Mouse (Mus musculus): ENCODE measurements around the gene Plxna1. TPM values are rescaled to one million over a fixed set of nuclear protein-coding genes. Genes with fewer than 3 reads are reported as not detected.

The Plxna1 gene
- polyA plus RNA-seq, 1 experiment from 2014 or later: 17.3 TPM

- no peak overlapping the region for H3K27ac ChIP-seq (ENCODE audit: low read length)
- peaks cover 4% of the 10 kb centered on the region; the same call in 1 of the 2 replicates for H3K9me3 ChIP-seq (ENCODE audit: control insufficient read depth, low read depth, low read length)
- WGBS: 56% methylated on average over 6 of the region's 6 CpGs
- H3K4me2 ChIP-seq (replicated peaks; ENCODE audit: low read depth, low read length): no peak overlapping the region
- H3K4me3 ChIP-seq (ENCODE audit: low read depth, low read length): no peak overlapping the region
- H3K4me1 ChIP-seq (ENCODE audit: control insufficient read depth, insufficient read depth, low read length): no peaks in the 10 kb centered on the region
- no peaks in the 10 kb centered on the region for H3K27me3 ChIP-seq (ENCODE audit: control insufficient read depth, insufficient read depth, low read length)
- ATAC-seq (ENCODE audit: insufficient number of reproducible peaks, insufficient read depth, low FRiP score, low read depth): no peak
- H3K36me3 ChIP-seq (ENCODE audit: control insufficient read depth, insufficient read depth, low read length): no peaks in the 10 kb centered on the region
- H3K9ac ChIP-seq (replicated peaks; ENCODE audit: low read depth, low read length): no peak overlapping the region
Measured at GRCm38 (mm10) chr6:89308213-89308973, 54.0 kb downstream of the Plxna1 start.

GRCm38 (mm10) chr6:89304375-89305058 lies 57.9 kb downstream of the Plxna1 start:
- WGBS: 70% methylated on average over 3 of the region's 3 CpGs
- no peaks in the 10 kb centered on the region for H3K36me3 ChIP-seq (ENCODE audit: control insufficient read depth, insufficient read depth, low read length)

GRCm38 (mm10) chr6:89299818-89300217 lies 62.6 kb downstream of the Plxna1 start:
- Histone ChIP-seq H3K27ac (ENCODE audit: low read length) (no peak overlapping the region), H3K4me3 (ENCODE audit: low read depth, low read length) (no peak overlapping the region), H3K36me3 (ENCODE audit: control insufficient read depth, insufficient read depth, low read length) (no peaks in the 10 kb centered on the region), H3K27me3 (ENCODE audit: control insufficient read depth, insufficient read depth, low read length) (no peaks in the 10 kb centered on the region), H3K4me1 (ENCODE audit: control insufficient read depth, insufficient read depth, low read length) (no peaks in the 10 kb centered on the region), H3K4me2 (replicated peaks; ENCODE audit: low read depth, low read length) (no peak overlapping the region), H3K9ac (replicated peaks; ENCODE audit: low read depth, low read length) (no peak overlapping the region), H3K9me3 (ENCODE audit: control insufficient read depth, low read depth, low read length) (no peaks in the 10 kb centered on the region)
- WGBS: 65% methylated on average over 9 of the region's 9 CpGs
- ATAC-seq (ENCODE audit: insufficient number of reproducible peaks, insufficient read depth, low FRiP score, low read depth): no peak

More at GRCm38 (mm10) chr6:89304375-89305058, 57.9 kb downstream of the Plxna1 start:
- no peak overlapping the region for H3K27ac ChIP-seq (ENCODE audit: low read length)
- no peak overlapping the region for H3K9ac ChIP-seq (replicated peaks; ENCODE audit: low read depth, low read length)
- no peaks in the 10 kb centered on the region for H3K4me1 ChIP-seq (ENCODE audit: control insufficient read depth, insufficient read depth, low read length)
- ATAC-seq (ENCODE audit: insufficient number of reproducible peaks, insufficient read depth, low FRiP score, low read depth): no peak
- H3K27me3 ChIP-seq (ENCODE audit: control insufficient read depth, insufficient read depth, low read length): no peaks in the 10 kb centered on the region
- peaks cover 4% of the 10 kb centered on the region; the same call in 1 of the 2 replicates for H3K9me3 ChIP-seq (ENCODE audit: control insufficient read depth, low read depth, low read length)
- no peak overlapping the region for H3K4me3 ChIP-seq (ENCODE audit: low read depth, low read length)
- H3K4me2 ChIP-seq (replicated peaks; ENCODE audit: low read depth, low read length): no peak overlapping the region

GRCm38 (mm10) chr6:89296909-89297695 lies 65.3 kb downstream of the Plxna1 start:
- Histone ChIP-seq H3K4me3 (ENCODE audit: low read depth, low read length) (no peak overlapping the region), H3K4me2 (replicated peaks; ENCODE audit: low read depth, low read length) (no peak overlapping the region), H3K4me1 (ENCODE audit: control insufficient read depth, insufficient read depth, low read length) (no peaks in the 10 kb centered on the region), H3K9ac (replicated peaks; ENCODE audit: low read depth, low read length) (no peak overlapping the region), H3K27ac (ENCODE audit: low read length) (no peak overlapping the region), H3K9me3 (ENCODE audit: control insufficient read depth, low read depth, low read length) (no peaks in the 10 kb centered on the region), H3K36me3 (ENCODE audit: control insufficient read depth, insufficient read depth, low read length) (no peaks in the 10 kb centered on the region), H3K27me3 (ENCODE audit: control insufficient read depth, insufficient read depth, low read length) (no peaks in the 10 kb centered on the region)
- 75% methylated on average over 15 of the region's 15 CpGs for WGBS
- ATAC-seq (ENCODE audit: insufficient number of reproducible peaks, insufficient read depth, low FRiP score, low read depth): no peak

- Histone ChIP-seq H3K36me3 (ENCODE audit: control insufficient read depth, insufficient read depth, low read length) (no peaks in the 10 kb centered on the region), H3K9me3 (ENCODE audit: control insufficient read depth, low read depth, low read length) (no peaks in the 10 kb centered on the region), H3K4me1 (ENCODE audit: control insufficient read depth, insufficient read depth, low read length) (no peaks in the 10 kb centered on the region), H3K9ac (replicated peaks; ENCODE audit: low read depth, low read length) (no peak overlapping the region), H3K4me2 (replicated peaks; ENCODE audit: low read depth, low read length) (no peak overlapping the region), H3K4me3 (ENCODE audit: low read depth, low read length) (no peak overlapping the region), H3K27me3 (ENCODE audit: control insufficient read depth, insufficient read depth, low read length) (no peaks in the 10 kb centered on the region), H3K27ac (ENCODE audit: low read length) (no peak overlapping the region)
- ATAC-seq (ENCODE audit: insufficient number of reproducible peaks, insufficient read depth, low FRiP score, low read depth): no peak
- WGBS: 85% methylated on average over 8 of the region's 8 CpGs
Measured at GRCm38 (mm10) chr6:89296001-89296709, 66.3 kb downstream of the Plxna1 start.

- no peak overlapping the region for H3K4me3 ChIP-seq (ENCODE audit: low read depth, low read length)
- H3K36me3 ChIP-seq (ENCODE audit: control insufficient read depth, insufficient read depth, low read length): no peaks in the 10 kb centered on the region
- H3K27me3 ChIP-seq (ENCODE audit: control insufficient read depth, insufficient read depth, low read length): no peaks in the 10 kb centered on the region
- H3K4me2 ChIP-seq (replicated peaks; ENCODE audit: low read depth, low read length): no peak overlapping the region
- no peaks in the 10 kb centered on the region for H3K4me1 ChIP-seq (ENCODE audit: control insufficient read depth, insufficient read depth, low read length)
- 13% methylated on average over 1 of the region's 1 CpGs for WGBS
- H3K27ac ChIP-seq (ENCODE audit: low read length): no peak overlapping the region
- no peak overlapping the region for H3K9ac ChIP-seq (replicated peaks; ENCODE audit: low read depth, low read length)
- no peak for ATAC-seq (ENCODE audit: insufficient number of reproducible peaks, insufficient read depth, low FRiP score, low read depth)
- H3K9me3 ChIP-seq (ENCODE audit: control insufficient read depth, low read depth, low read length): no peaks in the 10 kb centered on the region
Measured at GRCm38 (mm10) chr6:89294621-89295020, 67.8 kb downstream of the Plxna1 start.

GRCm38 (mm10) chr6:89291494-89291893 lies 70.9 kb downstream of the Plxna1 start:
- H3K27ac ChIP-seq (ENCODE audit: low read length): no peak overlapping the region
- no peaks in the 10 kb centered on the region for H3K27me3 ChIP-seq (ENCODE audit: control insufficient read depth, insufficient read depth, low read length)
- H3K4me2 ChIP-seq (replicated peaks; ENCODE audit: low read depth, low read length): no peak overlapping the region
- no peaks in the 10 kb centered on the region for H3K36me3 ChIP-seq (ENCODE audit: control insufficient read depth, insufficient read depth, low read length)
- no peak for ATAC-seq (ENCODE audit: insufficient number of reproducible peaks, insufficient read depth, low FRiP score, low read depth)
- H3K9ac ChIP-seq (replicated peaks; ENCODE audit: low read depth, low read length): no peak overlapping the region
- H3K4me3 ChIP-seq (ENCODE audit: low read depth, low read length): no peak overlapping the region
- no peaks in the 10 kb centered on the region for H3K9me3 ChIP-seq (ENCODE audit: control insufficient read depth, low read depth, low read length)
- H3K4me1 ChIP-seq (ENCODE audit: control insufficient read depth, insufficient read depth, low read length): no peaks in the 10 kb centered on the region
- 34% methylated on average over 7 of the region's 7 CpGs for WGBS

- 28% methylated on average over 6 of the region's 6 CpGs for WGBS
- Histone ChIP-seq H3K36me3 (ENCODE audit: control insufficient read depth, insufficient read depth, low read length) (no peaks in the 10 kb centered on the region), H3K4me2 (replicated peaks; ENCODE audit: low read depth, low read length) (no peak overlapping the region), H3K27ac (ENCODE audit: low read length) (no peak overlapping the region), H3K4me3 (ENCODE audit: low read depth, low read length) (no peak overlapping the region), H3K27me3 (ENCODE audit: control insufficient read depth, insufficient read depth, low read length) (no peaks in the 10 kb centered on the region), H3K9ac (replicated peaks; ENCODE audit: low read depth, low read length) (no peak overlapping the region), H3K4me1 (ENCODE audit: control insufficient read depth, insufficient read depth, low read length) (no peaks in the 10 kb centered on the region), H3K9me3 (ENCODE audit: control insufficient read depth, low read depth, low read length) (no peaks in the 10 kb centered on the region)
- no peak for ATAC-seq (ENCODE audit: insufficient number of reproducible peaks, insufficient read depth, low FRiP score, low read depth)
Measured at GRCm38 (mm10) chr6:89288156-89288555, 74.3 kb downstream of the Plxna1 start.
